Mouse (Mus musculus) urinary bladder, postnatal 4 days (tissue): Measurements from ENCODE around the gene Tbck.

Source experiments
- DNase-seq, 2 experiments: peaks; one replicate each; pipeline ENCODE4 v3.0.0; 2021 to 2022; ENCODE audit warnings: low spot score in 2 of 2

Tbck gene

GRCm38 (mm10) chr3:132831179-132831873 is 147.4 kb downstream of the Tbck start:
- DNase-seq, result no peak

GRCm38 (mm10) chr3:132835118-132835794 is 151.3 kb downstream of the Tbck start:
- no peak for DNase-seq

GRCm38 (mm10) chr3:132837134-132837533 is 153.2 kb downstream of the Tbck start:
- DNase-seq, result no peak

GRCm38 (mm10) chr3:132838656-132839417 is 154.9 kb downstream of the Tbck start:
- DNase-seq, result peak in 1 of 2 experiments; percentile 53

GRCm38 (mm10) chr3:132839516-132839915 is 155.6 kb downstream of the Tbck start:
- peak in 1 of 2 experiments; percentile 58 for DNase-seq

- peak in 1 of 2 experiments; percentile 28 for DNase-seq
Measured at GRCm38 (mm10) chr3:132842676-132843075, 158.7 kb downstream of the Tbck start.

GRCm38 (mm10) chr3:132849669-132850068 is 165.7 kb downstream of the Tbck start:
- no peak for DNase-seq

- no peak for DNase-seq
Measured at GRCm38 (mm10) chr3:132850431-132850830, 166.5 kb downstream of the Tbck start.

- no peak for DNase-seq
Measured at GRCm38 (mm10) chr3:132851417-132851816, 167.5 kb downstream of the Tbck start.

- DNase-seq, result no peak
Measured at GRCm38 (mm10) chr3:132851841-132852728, 168.1 kb downstream of the Tbck start.

- DNase-seq, result no peak
Measured at GRCm38 (mm10) chr3:132854271-132854670, 170.3 kb downstream of the Tbck start.

- no peak for DNase-seq
Measured at GRCm38 (mm10) chr3:132855458-132856212, 171.7 kb downstream of the Tbck start.

GRCm38 (mm10) chr3:132856651-132857050 is 172.7 kb downstream of the Tbck start:
- DNase-seq, result no peak

GRCm38 (mm10) chr3:132858849-132859248 is 174.9 kb downstream of the Tbck start:
- no peak for DNase-seq

GRCm38 (mm10) chr3:132859573-132859972 is 175.6 kb downstream of the Tbck start:
- no peak for DNase-seq

- DNase-seq, result no peak
Measured at GRCm38 (mm10) chr3:132860796-132861195, 176.9 kb downstream of the Tbck start.

- no peak for DNase-seq
Measured at GRCm38 (mm10) chr3:132863843-132864242, 179.9 kb downstream of the Tbck start.

- no peak for DNase-seq
Measured at GRCm38 (mm10) chr3:132864329-132864919, 180.5 kb downstream of the Tbck start.

- DNase-seq, result no peak
Measured at GRCm38 (mm10) chr3:132864986-132865385, 181.0 kb downstream of the Tbck start.

- DNase-seq, result no peak
Measured at GRCm38 (mm10) chr3:132865596-132865995, 181.7 kb downstream of the Tbck start.
